Mouse (Mus musculus) heart, postnatal 0 days (tissue): ENCODE measurements around the gene Ces1a.

Experiments used
- CTCF ChIP-seq: IDR thresholded peaks from 2 replicates; pipeline ENCODE4 v1.5.1; 2016; ENCODE audit warnings: antibody characterized with exemption, control low read depth, low read depth
- EP300 ChIP-seq: IDR thresholded peaks from 2 replicates; pipeline ENCODE4 v1.6.1; 2016; ENCODE audit warnings: antibody characterized with exemption, low read depth

DNA sequence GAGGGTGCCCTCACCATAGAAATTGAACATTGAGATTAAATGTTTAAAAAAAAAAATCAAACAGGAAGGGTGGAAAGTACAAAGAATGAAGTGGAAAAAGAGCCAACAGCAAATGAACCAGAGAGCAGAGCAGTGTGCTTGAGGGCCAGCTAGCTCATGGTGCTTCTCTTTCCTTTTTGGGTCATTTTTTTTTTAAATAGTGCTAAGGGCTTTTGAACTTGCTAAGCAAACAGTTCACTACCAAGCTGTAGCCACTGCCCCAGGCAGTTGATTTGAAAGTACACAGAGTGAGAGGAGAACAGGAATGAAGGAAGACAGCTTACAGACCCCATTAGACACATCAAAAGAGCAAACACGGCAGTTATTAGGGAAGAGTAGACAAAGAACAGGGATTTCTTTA lies 4.9 kb downstream of the Ces1a start:
- TF ChIP-seq EP300: no peak
- no peak for TF ChIP-seq CTCF
